Mouse (Mus musculus) skeletal muscle tissue, adult 2 months (tissue): ENCODE data around the gene Polr3h.
"Not testable (repeated sequence)": the region's sequence is repeated elsewhere in the genome, so short reads cannot be mapped to it uniquely, and the experiment has no call there.

Source experiments
- DNase-seq: peaks from one replicate; pipeline ENCODE4 v3.0.0-alpha.2; 2012; ENCODE audit warnings: low read depth, low spot score

The Polr3h gene

GRCm38 (mm10) chr15:81925760-81926445 is at the start of gene Polr3h:
TSS of gene Polr3h (minus strand) at chr15:81926240.
- peak; percentile 94 for DNase-seq

- DNase-seq, result not testable (repeated sequence)
Observed at GRCm38 (mm10) chr15:81975156-81975555, 49.1 kb upstream of the Polr3h start.

- DNase-seq, result not testable (repeated sequence)
Observed at GRCm38 (mm10) chr15:81970498-81970897, 44.5 kb upstream of the Polr3h start.

- not testable (repeated sequence) for DNase-seq
Observed at GRCm38 (mm10) chr15:81969635-81970034, 43.6 kb upstream of the Polr3h start.

GRCm38 (mm10) chr15:81969173-81969572 is 43.1 kb upstream of the Polr3h start:
- no peak for DNase-seq

- DNase-seq, result no peak
Observed at GRCm38 (mm10) chr15:81968447-81968846, 42.4 kb upstream of the Polr3h start.

GRCm38 (mm10) chr15:81967821-81968220 is 41.8 kb upstream of the Polr3h start:
- no peak for DNase-seq

- no peak for DNase-seq
Observed at GRCm38 (mm10) chr15:81966062-81966829, 40.2 kb upstream of the Polr3h start.

GRCm38 (mm10) chr15:81964980-81965545 is 39.0 kb upstream of the Polr3h start:
- no peak for DNase-seq

GRCm38 (mm10) chr15:81964262-81964661 is 38.2 kb upstream of the Polr3h start:
- no peak for DNase-seq

- DNase-seq, result no peak
Observed at GRCm38 (mm10) chr15:81961078-81961451, 35.0 kb upstream of the Polr3h start.

- peak; percentile 96 for DNase-seq
Observed at GRCm38 (mm10) chr15:81960171-81961077, 34.4 kb upstream of the Polr3h start, which contains the start of gene Pmm1. TSS of gene Pmm1 (minus strand) at chr15:81960930.

- no peak for DNase-seq
Observed at GRCm38 (mm10) chr15:81958906-81959305, 32.9 kb upstream of the Polr3h start.

GRCm38 (mm10) chr15:81957598-81957997 is 31.6 kb upstream of the Polr3h start:
- no peak for DNase-seq

GRCm38 (mm10) chr15:81956457-81956856 is 30.4 kb upstream of the Polr3h start:
- DNase-seq, result no peak

- no peak for DNase-seq
Observed at GRCm38 (mm10) chr15:81955414-81955813, 29.4 kb upstream of the Polr3h start.

GRCm38 (mm10) chr15:81954716-81955115 is 28.7 kb upstream of the Polr3h start:
- no peak for DNase-seq

- no peak for DNase-seq
Observed at GRCm38 (mm10) chr15:81954151-81954583, 28.1 kb upstream of the Polr3h start.

- DNase-seq, result no peak
Observed at GRCm38 (mm10) chr15:81952310-81952709, 26.3 kb upstream of the Polr3h start.

- no peak for DNase-seq
Observed at GRCm38 (mm10) chr15:81951159-81951558, 25.1 kb upstream of the Polr3h start.

GRCm38 (mm10) chr15:81950716-81951115 is 24.7 kb upstream of the Polr3h start:
- DNase-seq, result no peak
